24 mouse cellular contexts compared by ENCODE assay signal in genomic region chr19:58871878-58872277, GRCm38 (mm10).
"Had no signal": no experiment of that assay in that cellular context is flagged by ENCODE, and none has a peak within 500 bp of the region (broad histone marks: within the 10 kb centered on the region; RNA-seq: fewer than 3 reads in every experiment).

No protein-coding gene starts in this region.

- H3K36me3 ChIP-seq: heart, embryonic 13.5 days; heart, embryonic 15.5 days; hindbrain, embryonic 13.5 days; hindbrain, embryonic 15.5 days; intestine, embryonic 15.5 days; limb, embryonic 10.5 days; limb, embryonic 12.5 days; liver, embryonic 13.5 days had no signal

- ATAC-seq: inflammation-experienced regulatory T-cells, adult 6 months; intestine, embryonic 15.5 days; intestine, postnatal 0 days had no signal

- H3K9me3 ChIP-seq: heart, embryonic 13.5 days; heart, embryonic 15.5 days; hindbrain, embryonic 13.5 days; hindbrain, embryonic 15.5 days; intestine, embryonic 15.5 days; limb, embryonic 10.5 days; limb, embryonic 12.5 days; liver, embryonic 13.5 days had no signal

- H3K4me2 ChIP-seq: heart, embryonic 11.5 days; heart, embryonic 13.5 days; heart, embryonic 15.5 days; hindbrain, embryonic 13.5 days; hindbrain, embryonic 15.5 days; intestine, embryonic 15.5 days; limb, embryonic 12.5 days; liver, embryonic 11.5 days; liver, embryonic 13.5 days had no signal

- H3K9ac ChIP-seq: heart, embryonic 13.5 days; heart, embryonic 15.5 days; hindbrain, embryonic 13.5 days; hindbrain, embryonic 15.5 days; intestine, embryonic 15.5 days; limb, embryonic 12.5 days; liver, embryonic 13.5 days had no signal

- H3K27ac ChIP-seq: heart, embryonic 13.5 days; heart, embryonic 15.5 days; hindbrain, embryonic 13.5 days; hindbrain, embryonic 15.5 days; intestine, embryonic 15.5 days; layer of hippocampus, adult 2 months; left cerebral cortex, adult 2 months; limb, embryonic 10.5 days; limb, embryonic 12.5 days; liver, embryonic 13.5 days had no signal

- DNase-seq: gastrocnemius, postnatal 14 days; heart, adult 18-20 months; heart, postnatal 14 days; heart, postnatal 36 days; kidney, adult 18-20 months; kidney, adult 8-10 months; kidney, postnatal 10 days; kidney, postnatal 25 days; kidney, postnatal 4 days; liver; liver, embryonic 13.5 days had no signal

- H3K27me3 ChIP-seq: heart, embryonic 13.5 days; heart, embryonic 15.5 days; hindbrain, embryonic 15.5 days; intestine, embryonic 15.5 days; limb, embryonic 12.5 days; liver, embryonic 13.5 days had no signal

- H3K4me3 ChIP-seq: heart, embryonic 13.5 days; heart, embryonic 15.5 days; hindbrain, embryonic 13.5 days; hindbrain, embryonic 15.5 days; intestine, embryonic 15.5 days; layer of hippocampus, adult 2 months; left cerebral cortex, adult 2 months; limb, embryonic 10.5 days; limb, embryonic 12.5 days; liver, embryonic 13.5 days had no signal

- H3K4me1 ChIP-seq: hindbrain, embryonic 13.5 days; hindbrain, embryonic 15.5 days; limb, embryonic 10.5 days; limb, embryonic 12.5 days; liver, embryonic 13.5 days had no signal
